In genomic region chr1:177008777-177009176, GRCm38 (mm10) we compare ENCODE assay signal across 9 mouse cellular contexts.
A peak's percentile ranks its signal among the peaks of the same experiment; 100 is the strongest.
DNase-seq lines count a peak whose midpoint lies in the region; ATAC-seq and TF ChIP-seq lines count a peak whose summit lies in the region.
"Had no signal": no experiment of that assay in that cellular context is flagged by ENCODE, and none has a peak within 500 bp of the region (broad histone marks: within the 10 kb centered on the region; RNA-seq: fewer than 3 reads in every experiment).

No protein-coding gene starts in this region.

- H3K79me2 ChIP-seq in liver, adult 2 months (ENCODE audit: control insufficient read depth, insufficient read depth, low read length), result no peaks in the 10 kb centered on the region

- peaks cover 6% of the 10 kb centered on the region; the same call in 1 of the 2 replicates for H3K4me1 ChIP-seq in liver, adult 2 months (ENCODE audit: control insufficient read depth, insufficient read depth, low read length)

- no peak overlapping the region for H3K27ac ChIP-seq in liver, adult 2 months (replicated peaks; ENCODE audit: insufficient read depth, low read depth, low read length)
- H3K27ac ChIP-seq: hindbrain, embryonic 14.5 days; limb, embryonic 13.5 days had no signal

- no peak overlapping the region for H3K4me3 ChIP-seq in liver, adult 2 months (ENCODE audit: insufficient read depth, low read depth, low read length)
- H3K4me3 ChIP-seq: limb, embryonic 13.5 days had no signal

- DNase-seq in liver, adult 2 months (ENCODE audit: extremely low read depth, low read depth, low spot score), result peak; percentile 80
- DNase-seq in liver (no peak), MN1 (ENCODE audit: low spot score) (no peak)
- DNase-seq in lung, postnatal 36 days, result peak; percentile 25
- DNase-seq in left cerebral cortex, adult 11 months (ENCODE audit: low spot score), result no peak

- no peak for TF ChIP-seq POLR2A in liver, adult 2 months (IDR thresholded peaks at IDR 0.05; ENCODE audit: extremely low read depth, insufficient read depth, low read length)

- 59% methylated on average over 1 of the region's 1 CpGs for WGBS in liver, adult 2 months

- H3K27me3 ChIP-seq in liver, adult 2 months (ENCODE audit: control insufficient read depth, insufficient read depth, low read length), result no peaks in the 10 kb centered on the region
- H3K27me3 ChIP-seq: limb, embryonic 13.5 days had no signal

- ATAC-seq in CD4-positive, CD25-positive, alpha-beta regulatory T cell, adult 4 months, result peak; percentile 33
- peak; percentile 33 for ATAC-seq in activated CD4-positive, CD25-positive, alpha-beta regulatory T cell, adult 4 months

- H3K9ac ChIP-seq in liver, adult 2 months (ENCODE audit: low read depth, low read length), result no peak overlapping the region
- H3K9ac ChIP-seq: hindbrain, embryonic 14.5 days; limb, embryonic 13.5 days had no signal

- no peak for TF ChIP-seq CTCF in liver, adult 2 months (IDR thresholded peaks at IDR 0.05; ENCODE audit: low read depth, low read length)

- H3K36me3 ChIP-seq in liver, adult 2 months (ENCODE audit: control insufficient read depth, insufficient read depth, low read length), result no peaks in the 10 kb centered on the region; the same call in 1 of the 2 replicates

Comparison
In these comparisons a context has a peak if more than half of its experiments do, and no peak if none do; other contexts are left out.
1. DNase-seq: peak in liver, adult 2 months (single experiment) and lung, postnatal 36 days (single experiment); none in liver (single experiment), MN1 (single experiment) and left cerebral cortex, adult 11 months (single experiment).